ENCODE assay signal across 8 mouse cellular contexts in the genomic region with DNA sequence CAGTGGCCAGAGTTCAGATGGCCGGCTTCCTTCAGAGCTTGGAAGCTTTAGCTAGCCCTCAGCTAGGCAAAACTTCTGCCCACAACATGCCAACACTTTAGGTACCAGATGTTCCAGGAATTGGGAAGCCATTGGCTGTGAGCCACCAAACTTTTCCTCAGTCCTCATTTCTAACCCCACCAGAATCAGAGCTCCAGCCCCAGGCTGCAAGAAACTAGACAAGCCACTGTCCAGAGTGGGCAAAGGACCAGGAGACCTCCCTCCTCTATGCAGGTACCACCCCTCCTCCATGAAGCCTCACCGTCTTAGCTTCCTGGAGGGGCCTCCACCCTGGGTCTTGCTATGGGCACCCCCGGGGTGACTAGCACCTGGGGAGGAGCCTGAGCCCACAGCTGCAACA. TPM values are rescaled to one million over a fixed set of nuclear protein-coding genes. Genes with fewer than 3 reads are reported as not detected.
DNase-seq lines count a peak whose midpoint lies in the region; ATAC-seq and TF ChIP-seq lines count a peak whose summit lies in the region.

No protein-coding gene starts in this region.

- H3K9me3 ChIP-seq in E14TG2a.4 (ENCODE audit: low read length) = no peaks in the 10 kb centered on the region; the same call in 1 of the 2 replicates
- H3K9me3 ChIP-seq in forebrain, embryonic 12.5 days = no peaks in the 10 kb centered on the region
- no peaks in the 10 kb centered on the region for H3K9me3 ChIP-seq in limb, embryonic 15.5 days
- no peaks in the 10 kb centered on the region for H3K9me3 ChIP-seq in heart, embryonic 11.5 days (replicated peaks; ENCODE audit: control insufficient read depth, low read length)

- peak overlapping the region; percentile 86 for H3K4me2 ChIP-seq in forebrain, embryonic 12.5 days
- peak overlapping the region; percentile 85 for H3K4me2 ChIP-seq in limb, embryonic 15.5 days
- H3K4me2 ChIP-seq in heart, embryonic 11.5 days = no peak overlapping the region

- TF ChIP-seq CTCF in E14TG2a.4 (conservative IDR thresholded peaks at IDR 0.05; ENCODE audit: low read length) = no peak

- H3K27ac ChIP-seq in forebrain, embryonic 12.5 days = no peak overlapping the region
- H3K27ac ChIP-seq in limb, embryonic 15.5 days = no peak overlapping the region
- H3K27ac ChIP-seq in heart, embryonic 11.5 days (ENCODE audit: low read depth, low read length) = no peak overlapping the region

- DNase-seq in heart, adult 11 months = peak; percentile 92
- DNase-seq in heart, adult 18-20 months = no peak
- no peak for DNase-seq in c-Kit-positive CD71-positive TER-119-positive erythroid progenitor cells, embryonic 14.5 days (ENCODE audit: low spot score)
- no peak for DNase-seq in embryo, embryonic 9.5 days (ENCODE audit: extremely low spot score)

- 0 out of 2 replicates have a peak overlapping the region, but pooled peaks have one; percentile 83 for H3K9ac ChIP-seq in forebrain, embryonic 12.5 days
- H3K9ac ChIP-seq in limb, embryonic 15.5 days = no peak overlapping the region
- no peak overlapping the region for H3K9ac ChIP-seq in heart, embryonic 11.5 days (ENCODE audit: low read depth, low read length)

- peaks cover 95% of the 10 kb centered on the region for H3K27me3 ChIP-seq in E14TG2a.4 (ENCODE audit: insufficient read depth, low read length)
- H3K27me3 ChIP-seq in forebrain, embryonic 12.5 days = peaks cover 61% of the 10 kb centered on the region
- peaks cover 39% of the 10 kb centered on the region for H3K27me3 ChIP-seq in limb, embryonic 15.5 days
- peaks cover 82% of the 10 kb centered on the region for H3K27me3 ChIP-seq in heart, embryonic 11.5 days (ENCODE audit: control insufficient read depth, insufficient read depth, low read length)

- no peaks in the 10 kb centered on the region for H3K36me3 ChIP-seq in E14TG2a.4 (ENCODE audit: insufficient read depth, low read length)
- H3K36me3 ChIP-seq in forebrain, embryonic 12.5 days (replicated peaks) = peaks cover 34% of the 10 kb centered on the region
- H3K36me3 ChIP-seq in limb, embryonic 15.5 days = peaks cover 31% of the 10 kb centered on the region
- no peaks in the 10 kb centered on the region for H3K36me3 ChIP-seq in heart, embryonic 11.5 days (ENCODE audit: control insufficient read depth, insufficient read depth, low read length)

- ATAC-seq in forebrain, embryonic 12.5 days (ENCODE audit: low FRiP score) = no peak
- no peak for ATAC-seq in limb, embryonic 15.5 days (ENCODE audit: insufficient number of reproducible peaks, low FRiP score, low TSS enrichment, low read depth)
- no peak for ATAC-seq in heart, embryonic 11.5 days (replicated peaks; ENCODE audit: insufficient number of reproducible peaks, low FRiP score, low TSS enrichment)

- 48% methylated on average over 3 of the region's 3 CpGs for WGBS in forebrain, embryonic 12.5 days
- 38% methylated on average over 3 of the region's 3 CpGs for WGBS in limb, embryonic 15.5 days
- WGBS in heart, embryonic 11.5 days (ENCODE audit: insufficient replicate concordance) = 40% methylated on average over 3 of the region's 3 CpGs

- H3K4me3 ChIP-seq in E14TG2a.4 (replicated peaks; ENCODE audit: low read length) = peak overlapping the region; percentile 77; the same call in 1 of the 2 replicates
- H3K4me3 ChIP-seq in forebrain, embryonic 12.5 days (replicated peaks) = peak overlapping the region; percentile 54; the same call in 1 of the 2 replicates
- peak overlapping the region; percentile 53; the same call in 1 of the 2 replicates for H3K4me3 ChIP-seq in limb, embryonic 15.5 days
- H3K4me3 ChIP-seq in heart, embryonic 11.5 days (ENCODE audit: low read depth, low read length) = no peak overlapping the region

- peaks cover 57% of the 10 kb centered on the region for H3K4me1 ChIP-seq in E14TG2a.4 (replicated peaks; ENCODE audit: low read depth, low read length)
- peaks cover 44% of the 10 kb centered on the region for H3K4me1 ChIP-seq in forebrain, embryonic 12.5 days
- peaks cover 50% of the 10 kb centered on the region for H3K4me1 ChIP-seq in limb, embryonic 15.5 days
- peaks cover 14% of the 10 kb centered on the region for H3K4me1 ChIP-seq in heart, embryonic 11.5 days (ENCODE audit: control insufficient read depth, insufficient read depth, low read length)

RNA-seq across cellular contexts. Expression of gene Gm49601, which starts 0.9 kb away (rescaled TPM):
- total RNA-seq in heart, adult 18-20 months (2021) = 1 to 10 TPM in 1 of 2 experiments, under 1 TPM in 1; 0.15 to 1.1 TPM
- 10.6 and 10.7 TPM in 2 replicates for polyA plus RNA-seq in forebrain, embryonic 12.5 days (2016; fragmentation: Nextera tagmentation; extraction: Ambion mirVana)
- 5.5 and 6.9 TPM in 2 replicates for polyA plus RNA-seq in limb, embryonic 15.5 days (2015; fragmentation: Nextera tagmentation; extraction: Ambion mirVana)
- polyA plus RNA-seq in heart, embryonic 11.5 days (2014; fragmentation: Nextera tagmentation; extraction: Ambion mirVana) = 0.73 and 1.0 TPM in 2 replicates

RNA-seq across cellular contexts. Expression of gene Sept5, which starts 2.6 kb away (rescaled TPM):
- total RNA-seq in heart, adult 18-20 months (2021) = 1 to 10 TPM; 3.9 to 4.1 TPM
- 68.4 and 69.3 TPM in 2 replicates for polyA plus RNA-seq in forebrain, embryonic 12.5 days (2016; fragmentation: Nextera tagmentation; extraction: Ambion mirVana)
- 59.4 and 62.8 TPM in 2 replicates for polyA plus RNA-seq in limb, embryonic 15.5 days (2015; fragmentation: Nextera tagmentation; extraction: Ambion mirVana)
- polyA plus RNA-seq in heart, embryonic 11.5 days (2014; fragmentation: Nextera tagmentation; extraction: Ambion mirVana) = 6.2 and 8.3 TPM in 2 replicates

RNA-seq across cellular contexts. Expression of gene Gp1bb, which starts 5.0 kb away (rescaled TPM):
- under 1 TPM; 0.27 to 0.67 TPM for total RNA-seq in heart, adult 18-20 months (2021)
- 4.4 and 5.7 TPM in 2 replicates for polyA plus RNA-seq in forebrain, embryonic 12.5 days (2016; fragmentation: Nextera tagmentation; extraction: Ambion mirVana)
- polyA plus RNA-seq in limb, embryonic 15.5 days (2015; fragmentation: Nextera tagmentation; extraction: Ambion mirVana) = 3.0 and 3.4 TPM in 2 replicates
- polyA plus RNA-seq in heart, embryonic 11.5 days (2014; fragmentation: Nextera tagmentation; extraction: Ambion mirVana) = 8.3 and 8.6 TPM in 2 replicates

RNA-seq across cellular contexts. Expression of gene Tbx1, which starts 36.7 kb away (rescaled TPM):
- total RNA-seq in heart, adult 18-20 months (2021) = 1 to 10 TPM; 1.1 to 1.3 TPM
- 1.3 and 1.7 TPM in 2 replicates for polyA plus RNA-seq in forebrain, embryonic 12.5 days (2016; fragmentation: Nextera tagmentation; extraction: Ambion mirVana)
- polyA plus RNA-seq in limb, embryonic 15.5 days (2015; fragmentation: Nextera tagmentation; extraction: Ambion mirVana) = 6.0 and 6.4 TPM in 2 replicates
- polyA plus RNA-seq in heart, embryonic 11.5 days (2014; fragmentation: Nextera tagmentation; extraction: Ambion mirVana) = 1.2 and 1.4 TPM in 2 replicates
